Mouse (Mus musculus): Measurements from ENCODE around the gene Chrnb1. TPM values are rescaled to one million over a fixed set of nuclear protein-coding genes. Genes with fewer than 3 reads are reported as not detected.

Chrnb1 gene
- polyA plus RNA-seq, 1 experiment, result not detected

- no peak for TF ChIP-seq GATA1 (IDR thresholded peaks at IDR 0.05; ENCODE audit: borderline replicate concordance, low read length)
- no peak for TF ChIP-seq FLI1 (IDR thresholded peaks at IDR 0.05; ENCODE audit: low read length)
- H3K4me1 ChIP-seq, result peaks cover 42% of the 10 kb centered on the region
- no peak overlapping the region for H3K4me3 ChIP-seq (replicated peaks)
- peaks cover 23% of the 10 kb centered on the region for H3K27me3 ChIP-seq (replicated peaks)
- no peaks in the 10 kb centered on the region for H3K9me3 ChIP-seq
- no peaks in the 10 kb centered on the region for H3K36me3 ChIP-seq (replicated peaks; ENCODE audit: low read length)
Observed at GRCm38 (mm10) chr11:69763551-69763950, 32.2 kb downstream of the Chrnb1 start.

- H3K9me3 ChIP-seq, result no peaks in the 10 kb centered on the region
- H3K27me3 ChIP-seq (replicated peaks), result peaks cover 9% of the 10 kb centered on the region
- H3K4me3 ChIP-seq (replicated peaks), result peak within 1 kb of the TSS; percentile 7
- H3K36me3 ChIP-seq (replicated peaks; ENCODE audit: low read length), result no peaks in the 10 kb centered on the region
- no peak for TF ChIP-seq GATA1 (IDR thresholded peaks at IDR 0.05; ENCODE audit: borderline replicate concordance, low read length)
- no peak for TF ChIP-seq FLI1 (IDR thresholded peaks at IDR 0.05; ENCODE audit: low read length)
- H3K4me1 ChIP-seq, result peaks cover 39% of the 10 kb centered on the region
Observed at GRCm38 (mm10) chr11:69761868-69762267, 33.9 kb downstream of the Chrnb1 start, which contains the start of gene Slc35g3. Slc35g3 (minus strand) TSS chr11:69761968.

GRCm38 (mm10) chr11:69760901-69761200 is 34.9 kb downstream of the Chrnb1 start:
- peaks cover 38% of the 10 kb centered on the region for H3K4me1 ChIP-seq
- no peak for TF ChIP-seq FLI1 (IDR thresholded peaks at IDR 0.05; ENCODE audit: low read length)
- no peak for TF ChIP-seq GATA1 (IDR thresholded peaks at IDR 0.05; ENCODE audit: borderline replicate concordance, low read length)

GRCm38 (mm10) chr11:69760160-69760900 is 35.4 kb downstream of the Chrnb1 start:
- peak overlapping the region; percentile 94 for H3K4me3 ChIP-seq (replicated peaks)
- TF ChIP-seq GATA1 (IDR thresholded peaks at IDR 0.05; ENCODE audit: borderline replicate concordance, low read length) (no peak), FLI1 (IDR thresholded peaks at IDR 0.05; ENCODE audit: low read length) (no peak)
- no peaks in the 10 kb centered on the region for H3K36me3 ChIP-seq (replicated peaks; ENCODE audit: low read length)
- H3K27me3 ChIP-seq (replicated peaks), result no peaks in the 10 kb centered on the region
- H3K9me3 ChIP-seq, result no peaks in the 10 kb centered on the region
- peaks cover 40% of the 10 kb centered on the region for H3K4me1 ChIP-seq

More at GRCm38 (mm10) chr11:69760901-69761200, 34.9 kb downstream of the Chrnb1 start:
- H3K4me3 ChIP-seq (replicated peaks), result peak overlapping the region; percentile 7
- H3K9me3 ChIP-seq, result no peaks in the 10 kb centered on the region
- peaks cover 2% of the 10 kb centered on the region for H3K27me3 ChIP-seq (replicated peaks)
- H3K36me3 ChIP-seq (replicated peaks; ENCODE audit: low read length), result no peaks in the 10 kb centered on the region

GRCm38 (mm10) chr11:69758971-69759721 is 36.6 kb downstream of the Chrnb1 start:
- TF ChIP-seq FLI1 (IDR thresholded peaks at IDR 0.05; ENCODE audit: low read length), result no peak
- TF ChIP-seq GATA1 (IDR thresholded peaks at IDR 0.05; ENCODE audit: borderline replicate concordance, low read length), result no peak
- Histone ChIP-seq H3K4me3 (replicated peaks) (peak overlapping the region; percentile 94), H3K9me3 (no peaks in the 10 kb centered on the region), H3K27me3 (replicated peaks) (no peaks in the 10 kb centered on the region), H3K4me1 (peaks cover 48% of the 10 kb centered on the region), H3K36me3 (replicated peaks; ENCODE audit: low read length) (no peaks in the 10 kb centered on the region)

- peak within 1 kb of the TSS; percentile 94 for H3K4me3 ChIP-seq (replicated peaks)
- H3K9me3 ChIP-seq, result no peaks in the 10 kb centered on the region
- TF ChIP-seq FLI1 (IDR thresholded peaks at IDR 0.05; ENCODE audit: low read length) (peak; percentile 20; the same call in 1 of the 2 replicates), GATA1 (IDR thresholded peaks at IDR 0.05; ENCODE audit: borderline replicate concordance, low read length) (no peak)
- no peaks in the 10 kb centered on the region for H3K36me3 ChIP-seq (replicated peaks; ENCODE audit: low read length)
- H3K4me1 ChIP-seq, result peaks cover 52% of the 10 kb centered on the region
- no peaks in the 10 kb centered on the region for H3K27me3 ChIP-seq (replicated peaks)
Observed at GRCm38 (mm10) chr11:69758478-69758970, 37.2 kb downstream of the Chrnb1 start, which contains the start of gene Polr2a. Polr2a (minus strand) TSS chr11:69758637.

GRCm38 (mm10) chr11:69758090-69758456 is 37.7 kb downstream of the Chrnb1 start:
- H3K4me1 ChIP-seq, result peaks cover 56% of the 10 kb centered on the region
- H3K9me3 ChIP-seq, result no peaks in the 10 kb centered on the region
- TF ChIP-seq FLI1 (IDR thresholded peaks at IDR 0.05; ENCODE audit: low read length) (no peak), GATA1 (IDR thresholded peaks at IDR 0.05; ENCODE audit: borderline replicate concordance, low read length) (no peak)
- peak overlapping the region; percentile 94 for H3K4me3 ChIP-seq (replicated peaks)
- H3K27me3 ChIP-seq (replicated peaks), result no peaks in the 10 kb centered on the region
- H3K36me3 ChIP-seq (replicated peaks; ENCODE audit: low read length), result no peaks in the 10 kb centered on the region

GRCm38 (mm10) chr11:69757303-69758089 is 38.2 kb downstream of the Chrnb1 start:
- Histone ChIP-seq H3K4me1 (peaks cover 62% of the 10 kb centered on the region), H3K9me3 (no peaks in the 10 kb centered on the region), H3K36me3 (replicated peaks; ENCODE audit: low read length) (no peaks in the 10 kb centered on the region), H3K27me3 (replicated peaks) (no peaks in the 10 kb centered on the region), H3K4me3 (replicated peaks) (peak overlapping the region; percentile 94)
- TF ChIP-seq FLI1 (IDR thresholded peaks at IDR 0.05; ENCODE audit: low read length) (no peak), GATA1 (IDR thresholded peaks at IDR 0.05; ENCODE audit: borderline replicate concordance, low read length) (no peak)

- Histone ChIP-seq H3K27me3 (replicated peaks) (no peaks in the 10 kb centered on the region), H3K4me1 (peaks cover 63% of the 10 kb centered on the region), H3K4me3 (replicated peaks) (no peak overlapping the region), H3K36me3 (replicated peaks; ENCODE audit: low read length) (peaks cover 4% of the 10 kb centered on the region), H3K9me3 (no peaks in the 10 kb centered on the region)
- TF ChIP-seq GATA1 (IDR thresholded peaks at IDR 0.05; ENCODE audit: borderline replicate concordance, low read length), result no peak
- TF ChIP-seq FLI1 (IDR thresholded peaks at IDR 0.05; ENCODE audit: low read length), result no peak
Observed at GRCm38 (mm10) chr11:69754701-69755100, 41.0 kb downstream of the Chrnb1 start.
